Mouse (Mus musculus) liver, embryonic 13.5 days (tissue): ENCODE results near the gene Traf3ip3. TPM values are rescaled to one million over a fixed set of nuclear protein-coding genes. Genes with fewer than 3 reads are reported as not detected.

ENCODE experiments used
- ATAC-seq: fragments of 200-750 bp; cut with Nextera tagmentation; 2 replicates; pipeline ENCODE4 v1.8.0; 2017; ENCODE audit warnings: low read depth, mild to moderate bottlenecking, moderate number of reproducible peaks, moderate library complexity
- DNase-seq: peaks from one replicate; pipeline ENCODE4 v3.0.0; 2022
- H3K27ac ChIP-seq: fragments of 300-500 bp; sonication (generic); 2 replicates; pipeline ENCODE4 v1.5.1; 2015; ENCODE audit warnings: moderate library complexity, mild to moderate bottlenecking, inconsistent platforms
- H3K27me3 ChIP-seq: fragments of 300-500 bp; sonication (generic); 2 replicates; pipeline ENCODE4 v1.6.1; 2015; ENCODE audit warnings: mild to moderate bottlenecking, inconsistent platforms
- H3K36me3 ChIP-seq: fragments of 300-500 bp; sonication (generic); 2 replicates; pipeline ENCODE4 v1.6.1; 2015; ENCODE audit warnings: mild to moderate bottlenecking, inconsistent platforms
- H3K4me1 ChIP-seq: fragments of 300-500 bp; sonication (generic); replicated peaks from 2 replicates; pipeline ENCODE4 v1.6.1; 2015; ENCODE audit warnings: inconsistent platforms
- H3K4me2 ChIP-seq: fragments of 300-500 bp; sonication (generic); 2 replicates; pipeline ENCODE4 v1.6.1; 2015; ENCODE audit warnings: inconsistent platforms, mild to moderate bottlenecking, moderate library complexity
- H3K4me3 ChIP-seq: fragments of 300-500 bp; sonication (generic); replicated peaks from 2 replicates; pipeline ENCODE4 v1.5.1; 2015; ENCODE audit warnings: mild to moderate bottlenecking, inconsistent platforms
- H3K9ac ChIP-seq: fragments of 300-500 bp; sonication (generic); 2 replicates; pipeline ENCODE4 v1.6.1; 2015; ENCODE audit warnings: mild to moderate bottlenecking, inconsistent platforms
- H3K9me3 ChIP-seq: fragments of 300-500 bp; sonication (generic); replicated peaks from 2 replicates; pipeline ENCODE4 v1.6.1; 2016; ENCODE audit warnings: inconsistent platforms
- WGBS: fragments of 180-500 bp; shearing (Covaris S2); methylation state at CpG from one replicate; pipeline ENCODE4 v1.1.7; 2015; ENCODE audit not compliant: insufficient replicate concordance; 5-methylcytosine and 5-hydroxymethylcytosine counted together
- polyA plus RNA-seq: library from polyadenylated mRNA; unstranded; fragments of >200 nt; fragmentation: Nextera tagmentation; extraction: Ambion mirVana; gene quantifications from 2 replicates; pipeline ENCODE4 v1.2.1, GENCODE M21; 2015

Gene Traf3ip3
- 7.1 and 7.3 TPM in 2 replicates for polyA plus RNA-seq

GRCm38 (mm10) chr1:193201383-193201778, at the start of gene Traf3ip3:
Gene Traf3ip3 (minus strand): TSS chr1:193201703.
- 15% methylated on average over 5 of the region's 5 CpGs for WGBS
- Histone ChIP-seq H3K9ac (peak within 1 kb of the TSS; percentile 41; the same call in 1 of the 2 replicates), H3K36me3 (no peaks in the 10 kb centered on the region), H3K4me2 (peak within 1 kb of the TSS; percentile 29), H3K4me3 (peak within 1 kb of the TSS; percentile 28), H3K9me3 (no peaks in the 10 kb centered on the region), H3K27ac (peak within 1 kb of the TSS; percentile 71), H3K27me3 (no peaks in the 10 kb centered on the region), H3K4me1 (peaks cover 16% of the 10 kb centered on the region)
- peak; percentile 78 for ATAC-seq
- DNase-seq: peak; percentile 28

DNA sequence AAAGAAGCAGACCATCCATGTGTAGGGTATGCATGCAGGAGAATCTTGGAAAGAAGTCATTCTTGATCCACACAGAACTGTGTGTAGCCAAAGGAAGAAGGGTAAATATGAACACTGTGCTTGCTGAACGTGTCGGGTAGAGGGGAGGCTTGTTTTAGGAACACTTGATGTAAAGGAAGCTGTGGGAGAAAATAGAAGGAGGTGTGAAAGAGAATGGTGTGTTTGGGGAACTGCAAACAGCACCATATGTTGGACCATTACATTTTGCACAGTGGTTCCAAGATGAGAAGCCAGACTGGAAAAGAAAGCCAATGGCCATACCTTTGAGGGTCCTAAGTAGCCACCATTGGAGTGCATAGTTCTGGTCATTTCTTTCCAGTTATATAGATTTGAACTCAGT, 48.5 kb upstream of the Traf3ip3 start:
- no peak overlapping the region for H3K4me2 ChIP-seq
- 52% methylated on average over 2 of the region's 2 CpGs for WGBS
- no peaks in the 10 kb centered on the region for H3K36me3 ChIP-seq

DNA sequence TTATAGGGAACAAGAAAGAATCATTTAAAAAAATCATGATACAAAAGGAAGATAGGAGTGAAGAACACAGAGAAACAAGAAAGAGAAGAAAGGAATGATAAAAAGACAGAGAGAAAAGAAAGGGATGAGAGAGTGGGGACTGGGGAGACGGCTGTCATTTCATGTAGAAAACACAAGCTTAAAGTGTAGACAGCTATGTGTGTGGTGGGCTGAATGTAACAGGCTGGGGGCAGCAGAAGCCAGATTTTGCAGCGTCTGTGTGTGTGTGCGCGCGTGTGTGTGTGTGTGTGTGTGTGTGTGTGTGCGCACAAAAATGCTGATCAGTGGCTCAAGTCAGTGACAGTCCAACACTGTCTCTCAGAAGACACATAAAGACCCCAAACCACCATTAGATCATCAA, 42.7 kb upstream of the Traf3ip3 start:
- Histone ChIP-seq H3K27me3 (no peaks in the 10 kb centered on the region), H3K4me3 (no peak overlapping the region), H3K4me2 (no peak overlapping the region), H3K9ac (no peak overlapping the region), H3K27ac (no peak overlapping the region), H3K4me1 (no peaks in the 10 kb centered on the region), H3K36me3 (no peaks in the 10 kb centered on the region), H3K9me3 (no peaks in the 10 kb centered on the region)
- 79% methylated on average over 6 of the region's 6 CpGs for WGBS
- ATAC-seq (no peak), DNase-seq (no peak)

More for the DNA sequence above, 48.5 kb upstream of the Traf3ip3 start:
- Histone ChIP-seq H3K9me3 (no peaks in the 10 kb centered on the region), H3K9ac (no peak overlapping the region), H3K4me1 (no peaks in the 10 kb centered on the region), H3K27ac (no peak overlapping the region), H3K27me3 (no peaks in the 10 kb centered on the region), H3K4me3 (no peak overlapping the region)
- ATAC-seq (no peak), DNase-seq (no peak)

- no peak for ATAC-seq
- no peak overlapping the region for H3K9ac ChIP-seq
These were observed 42.2 kb upstream of the Traf3ip3 start for GRCm38 (mm10) chr1:193243571-193244193.

GRCm38 (mm10) chr1:193242863-193243262, 41.4 kb upstream of the Traf3ip3 start:
- Histone ChIP-seq H3K9ac (no peak overlapping the region), H3K27ac (no peak overlapping the region), H3K9me3 (no peaks in the 10 kb centered on the region), H3K4me1 (no peaks in the 10 kb centered on the region), H3K4me3 (no peak overlapping the region), H3K4me2 (no peak overlapping the region), H3K36me3 (no peaks in the 10 kb centered on the region), H3K27me3 (no peaks in the 10 kb centered on the region)
- no peak for ATAC-seq
- DNase-seq: no peak
- WGBS: 30% methylated on average over 4 of the region's 4 CpGs

More at GRCm38 (mm10) chr1:193243571-193244193, 42.2 kb upstream of the Traf3ip3 start:
- Histone ChIP-seq H3K4me1 (no peaks in the 10 kb centered on the region), H3K4me3 (no peak overlapping the region), H3K36me3 (no peaks in the 10 kb centered on the region), H3K27ac (no peak overlapping the region), H3K4me2 (no peak overlapping the region), H3K9me3 (no peaks in the 10 kb centered on the region), H3K27me3 (no peaks in the 10 kb centered on the region)
- WGBS: 48% methylated on average over 10 of the region's 10 CpGs
- no peak for DNase-seq

GRCm38 (mm10) chr1:193242238-193242637, 40.7 kb upstream of the Traf3ip3 start:
- no peak overlapping the region for H3K27ac ChIP-seq
- ATAC-seq (peak; percentile 62), DNase-seq (no peak)
- H3K4me1 ChIP-seq: no peaks in the 10 kb centered on the region
- no peaks in the 10 kb centered on the region for H3K9me3 ChIP-seq
- WGBS: 45% methylated on average over 8 of the region's 8 CpGs
- no peak overlapping the region for H3K4me2 ChIP-seq
- H3K36me3 ChIP-seq: no peaks in the 10 kb centered on the region
- no peaks in the 10 kb centered on the region for H3K27me3 ChIP-seq
- H3K4me3 ChIP-seq: no peak overlapping the region
- H3K9ac ChIP-seq: no peak overlapping the region

DNA sequence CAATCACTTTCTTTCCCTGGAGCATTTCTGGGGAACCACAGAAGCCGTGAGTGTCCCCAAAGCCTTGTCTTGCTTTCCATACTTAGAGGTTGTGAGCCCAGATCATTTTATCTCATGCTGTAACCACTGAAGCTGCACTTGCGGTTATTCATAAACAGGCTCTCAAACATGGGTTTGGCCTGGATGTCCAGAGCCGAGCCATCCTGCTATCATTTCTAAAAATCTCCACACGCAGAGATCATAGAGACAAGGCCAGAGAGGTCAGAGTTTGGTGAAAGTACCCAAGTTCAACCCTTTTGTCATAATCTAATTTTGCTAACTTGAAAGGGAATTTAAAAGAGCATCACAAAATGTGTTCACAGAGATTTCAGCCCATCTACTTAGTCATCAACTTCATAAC, 39.9 kb upstream of the Traf3ip3 start:
- H3K4me2 ChIP-seq: no peak overlapping the region
- no peaks in the 10 kb centered on the region for H3K27me3 ChIP-seq
- WGBS: 57% methylated on average over 4 of the region's 4 CpGs
- DNase-seq (no peak), ATAC-seq (no peak)
- H3K4me1 ChIP-seq: no peaks in the 10 kb centered on the region
- no peaks in the 10 kb centered on the region for H3K36me3 ChIP-seq
- no peak overlapping the region for H3K4me3 ChIP-seq
- no peaks in the 10 kb centered on the region for H3K9me3 ChIP-seq
- H3K9ac ChIP-seq: no peak overlapping the region
- H3K27ac ChIP-seq: no peak overlapping the region

- Histone ChIP-seq H3K9ac (no peak overlapping the region), H3K27me3 (no peaks in the 10 kb centered on the region), H3K9me3 (no peaks in the 10 kb centered on the region), H3K27ac (no peak overlapping the region), H3K4me3 (no peak overlapping the region), H3K4me1 (no peaks in the 10 kb centered on the region), H3K4me2 (no peak overlapping the region), H3K36me3 (no peaks in the 10 kb centered on the region)
- DNase-seq: no peak
- 57% methylated on average over 4 of the region's 4 CpGs for WGBS
- ATAC-seq: no peak
These were observed 36.9 kb upstream of the Traf3ip3 start for GRCm38 (mm10) chr1:193238426-193238825.

DNA sequence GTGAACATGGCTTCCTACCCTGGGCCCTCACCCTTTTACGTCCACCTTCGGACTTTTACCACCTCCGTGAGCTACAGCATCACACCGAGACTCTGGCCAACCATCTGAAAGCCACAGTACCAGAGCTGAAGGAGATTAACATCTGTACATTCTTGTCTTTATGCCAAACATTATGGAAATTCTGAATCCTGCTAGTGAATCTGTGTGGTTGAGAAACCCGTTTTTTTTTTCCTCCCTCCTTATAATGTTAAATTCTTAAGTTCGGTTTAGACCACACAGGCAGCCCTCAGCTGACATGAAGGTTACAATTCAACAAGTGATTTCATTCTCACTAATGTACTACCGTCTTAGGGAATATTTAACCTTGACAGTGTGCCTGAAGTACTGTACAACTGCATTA, 33.4 kb upstream of the Traf3ip3 start:
- Histone ChIP-seq H3K9me3 (no peaks in the 10 kb centered on the region), H3K9ac (no peak overlapping the region), H3K4me1 (no peaks in the 10 kb centered on the region), H3K27ac (no peak overlapping the region), H3K4me2 (no peak overlapping the region), H3K27me3 (no peaks in the 10 kb centered on the region), H3K4me3 (no peak overlapping the region), H3K36me3 (no peaks in the 10 kb centered on the region)
- WGBS: 77% methylated on average over 7 of the region's 7 CpGs
- ATAC-seq: no peak
- no peak for DNase-seq

GRCm38 (mm10) chr1:193234130-193234645, 32.7 kb upstream of the Traf3ip3 start:
- H3K4me2 ChIP-seq: no peak overlapping the region
- no peak for DNase-seq

DNA sequence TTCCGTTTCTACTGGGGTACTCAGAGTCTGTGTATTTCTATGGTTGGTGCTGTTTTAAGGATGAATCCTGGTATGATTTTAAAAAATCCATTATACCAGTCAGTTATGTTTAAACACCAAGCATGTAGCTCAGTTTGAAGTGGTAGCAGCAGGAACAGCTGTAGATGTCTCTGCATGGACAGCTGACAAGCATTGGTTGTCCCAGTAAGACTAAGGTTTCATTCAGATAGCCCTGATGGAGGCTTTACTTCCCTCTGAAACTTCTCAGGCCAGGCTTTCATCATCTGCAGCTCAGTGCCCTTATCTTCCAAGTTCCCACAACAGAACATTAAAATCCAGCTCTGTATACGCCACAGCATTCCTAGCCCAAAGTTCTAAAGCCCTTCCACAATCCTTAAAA, 31.2 kb upstream of the Traf3ip3 start:
- Histone ChIP-seq H3K9ac (no peak overlapping the region), H3K27me3 (no peaks in the 10 kb centered on the region), H3K4me3 (no peak overlapping the region), H3K4me2 (no peak overlapping the region), H3K36me3 (no peaks in the 10 kb centered on the region), H3K9me3 (no peaks in the 10 kb centered on the region), H3K27ac (no peak overlapping the region), H3K4me1 (no peaks in the 10 kb centered on the region)
- 71% methylated on average over 2 of the region's 2 CpGs for WGBS
- DNase-seq: no peak
- ATAC-seq: no peak

More at GRCm38 (mm10) chr1:193234130-193234645, 32.7 kb upstream of the Traf3ip3 start:
- Histone ChIP-seq H3K9ac (no peak overlapping the region), H3K27ac (no peak overlapping the region), H3K27me3 (no peaks in the 10 kb centered on the region), H3K4me3 (no peak overlapping the region), H3K36me3 (no peaks in the 10 kb centered on the region), H3K9me3 (no peaks in the 10 kb centered on the region), H3K4me1 (no peaks in the 10 kb centered on the region)
- WGBS: 76% methylated on average over 2 of the region's 2 CpGs
- no peak for ATAC-seq

GRCm38 (mm10) chr1:193230935-193231334, 29.4 kb upstream of the Traf3ip3 start:
- Histone ChIP-seq H3K9me3 (no peaks in the 10 kb centered on the region), H3K36me3 (no peaks in the 10 kb centered on the region), H3K9ac (no peak overlapping the region), H3K27me3 (no peaks in the 10 kb centered on the region), H3K4me2 (no peak overlapping the region), H3K4me1 (no peaks in the 10 kb centered on the region), H3K27ac (no peak overlapping the region), H3K4me3 (no peak overlapping the region)
- 21% methylated on average over 5 of the region's 5 CpGs for WGBS
- ATAC-seq (0 out of 2 replicates have a peak, but pooled peaks have one; percentile 12), DNase-seq (no peak)
